Mouse (Mus musculus) liver, adult 10 weeks (tissue): ENCODE results near the gene Myh6. TPM values are rescaled to one million over a fixed set of nuclear protein-coding genes. Genes with fewer than 3 reads are reported as not detected.

Experiments used
- polyA plus RNA-seq: library from polyadenylated mRNA; stranded (reverse); fragments of 350-450 nt; fragmentation: Illumina TruSeq; extraction: RNeasy Lipid Tissue Mini Kit (QIAGEN cat#74804); gene quantifications from one replicate; pipeline ENCODE4 v1.2.3, GENCODE M21; 2014; ENCODE audit warnings: low read depth, low replicate concordance

Myh6 gene
- polyA plus RNA-seq, result not detected

GRCm38 (mm10) chr14:54966320-54966977, at the start of gene Myh6:
Gene Myh6, minus strand, starts transcription at chr14:54966927.

GRCm38 (mm10) chr14:55014991-55015766, 48.5 kb upstream of the Myh6 start, which contains the start of gene Ngdn:
Gene Ngdn, plus strand, starts transcription at chr14:55015454.

GRCm38 (mm10) chr14:54994136-54994868, 27.6 kb upstream of the Myh6 start, which contains the start of gene Myh7:
Gene Myh7, minus strand, starts transcription at chr14:54994626.

GRCm38 (mm10) chr14:54976633-54977032, 9.9 kb upstream of the Myh6 start, which contains the start of gene Gm17428:
Gene Gm17428, plus strand, starts transcription at chr14:54976933.

GRCm38 (mm10) chr14:54935904-54936830, 30.6 kb downstream of the Myh6 start, which contains the start of gene Cmtm5:
Gene Cmtm5, plus strand, starts transcription at chr14:54936261.

GRCm38 (mm10) chr14:54932645-54933150, 34.0 kb downstream of the Myh6 start, which contains the start of gene Il25:
Gene Il25, plus strand, starts transcription at chr14:54932695.

GRCm38 (mm10) chr14:54925349-54926342, 41.1 kb downstream of the Myh6 start, which contains the start of gene Efs:
Gene Efs, minus strand, starts transcription at chr14:54926126.

GRCm38 (mm10) chr14:54912886-54913285, 53.8 kb downstream of the Myh6 start, which contains the start of gene Slc22a17:
Gene Slc22a17, minus strand, starts transcription at chr14:54913132.

GRCm38 (mm10) chr14:54892200-54892599, 74.5 kb downstream of the Myh6 start, which contains the start of gene Pabpn1:
Gene Pabpn1, plus strand, starts transcription at chr14:54892500.

Other genes with a start within 250 kb of the Myh6 start
- 0.82 TPM for gene Slc7a8, start 185.0 kb downstream of the Myh6 start, polyA plus RNA-seq
- gene Rnf212b, start 152.8 kb downstream of the Myh6 start, polyA plus RNA-seq, result not detected
- gene Homez, start 96.0 kb downstream of the Myh6 start, polyA plus RNA-seq, result 3.0 TPM
- gene Ppp1r3e, start 89.4 kb downstream of the Myh6 start, polyA plus RNA-seq, result 4.6 TPM
- gene Bcl2l2, start 83.5 kb downstream of the Myh6 start, polyA plus RNA-seq, result 7.7 TPM
- not detected for gene Gm20521, start 83.5 kb downstream of the Myh6 start, polyA plus RNA-seq
- 42.0 TPM for gene Pabpn1, start 74.4 kb downstream of the Myh6 start, polyA plus RNA-seq
- not detected for gene Slc22a17, start 53.8 kb downstream of the Myh6 start, polyA plus RNA-seq
- not detected for gene Efs, start 40.8 kb downstream of the Myh6 start, polyA plus RNA-seq
- not detected for gene Il25, start 34.2 kb downstream of the Myh6 start, polyA plus RNA-seq
- gene Cmtm5, start 30.7 kb downstream of the Myh6 start, polyA plus RNA-seq, result not detected
- not detected for gene Gm17428, start 10.0 kb upstream of the Myh6 start, polyA plus RNA-seq
- gene Myh7, start 27.7 kb upstream of the Myh6 start, polyA plus RNA-seq, result not detected
- 6.7 TPM for gene Ngdn, start 48.5 kb upstream of the Myh6 start, polyA plus RNA-seq
- 0.48 TPM for gene Zfhx2, start 125.4 kb upstream of the Myh6 start, polyA plus RNA-seq
- 10.6 TPM for gene Thtpa, start 127.9 kb upstream of the Myh6 start, polyA plus RNA-seq
- gene Ap1g2, start 139.7 kb upstream of the Myh6 start, polyA plus RNA-seq, result 2.4 TPM
- gene Jph4, start 150.0 kb upstream of the Myh6 start, polyA plus RNA-seq, result not detected